Mouse (Mus musculus): ENCODE data around the gene Elf2.

GRCm38 (mm10) chr3:51364703-51365516 lies 24.4 kb upstream of the Elf2 start:
- TF ChIP-seq CTCF (IDR thresholded peaks at IDR 0.05; ENCODE audit: borderline replicate concordance, control insufficient read depth, extremely low read depth, insufficient read depth, low read length, poor library complexity): peak; percentile 72; the same call in 1 of the 2 replicates
- no peak for TF ChIP-seq POLR2A (IDR thresholded peaks at IDR 0.05; ENCODE audit: control insufficient read depth, extremely low read depth, insufficient read depth, low read length, poor library complexity)

Data from thymus, adult 2 months (tissue).